Mouse (Mus musculus) embryonic facial prominence, embryonic 13.5 days (tissue): ENCODE data around the gene Ear1. TPM values are rescaled to one million over a fixed set of nuclear protein-coding genes. Genes with fewer than 3 reads are reported as not detected.
A peak's percentile ranks its signal among the peaks of the same experiment; 100 is the strongest.
"Not testable (repeated sequence)": the region's sequence is repeated elsewhere in the genome, so short reads cannot be mapped to it uniquely, and the experiment has no call there.

Experiments used
- ATAC-seq: fragments of 200-750 bp; cut with Nextera tagmentation; 2 replicates; pipeline ENCODE4 v1.8.0; 2017; ENCODE audit warnings: low read depth; ENCODE audit not compliant: insufficient number of reproducible peaks, insufficient read depth, low FRiP score, low TSS enrichment
- H3K27ac ChIP-seq: fragments of 300-500 bp; sonication (generic); 2 replicates; pipeline ENCODE4 v1.5.1; 2015; ENCODE audit warnings: moderate library complexity, mild to moderate bottlenecking, inconsistent platforms
- H3K27me3 ChIP-seq: fragments of 300-500 bp; sonication (generic); 2 replicates; pipeline ENCODE4 v1.6.1; 2015; ENCODE audit warnings: mild to moderate bottlenecking, inconsistent platforms
- H3K36me3 ChIP-seq: fragments of 300-500 bp; sonication (generic); 2 replicates; pipeline ENCODE4 v1.6.1; 2015; ENCODE audit warnings: mild to moderate bottlenecking, inconsistent platforms
- H3K4me1 ChIP-seq: fragments of 300-500 bp; sonication (generic); 2 replicates; pipeline ENCODE4 v1.6.1; 2015; ENCODE audit warnings: inconsistent platforms
- H3K4me2 ChIP-seq: fragments of 300-500 bp; sonication (generic); 2 replicates; pipeline ENCODE4 v1.6.1; 2015; ENCODE audit warnings: moderate library complexity, mild to moderate bottlenecking, inconsistent platforms
- H3K4me3 ChIP-seq: fragments of 300-500 bp; sonication (generic); 2 replicates; pipeline ENCODE4 v1.5.1; 2015; ENCODE audit warnings: mild to moderate bottlenecking, inconsistent platforms
- H3K9ac ChIP-seq: fragments of 300-500 bp; sonication (generic); 2 replicates; pipeline ENCODE4 v1.6.1; 2015; ENCODE audit warnings: mild to moderate bottlenecking, inconsistent platforms
- H3K9me3 ChIP-seq: fragments of 300-500 bp; sonication (generic); 2 replicates; pipeline ENCODE4 v1.6.1; 2016; ENCODE audit warnings: inconsistent platforms
- WGBS: fragments of 180-500 bp; shearing (Covaris S2); methylation state at CpG from one replicate; pipeline ENCODE4 v1.1.7; 2015; ENCODE audit warnings: mixed read lengths; 5-methylcytosine and 5-hydroxymethylcytosine counted together
- polyA plus RNA-seq: library from polyadenylated mRNA; unstranded; fragments of >200 nt; fragmentation: Nextera tagmentation; extraction: Ambion mirVana; gene quantifications from 2 replicates; pipeline ENCODE4 v1.2.1, GENCODE M21; 2015

Ear1 gene
- polyA plus RNA-seq = not detected in 2 replicates

GRCm38 (mm10) chr14:43875417-43875816, at the start of gene Ear1:
TSS of gene Ear1 (minus strand) at chr14:43875517.
- H3K9ac ChIP-seq, ATAC-seq, H3K27me3 ChIP-seq, H3K9me3 ChIP-seq, H3K27ac ChIP-seq, H3K4me3 ChIP-seq, H3K36me3 ChIP-seq, H3K4me2 ChIP-seq, H3K4me1 ChIP-seq: not testable (repeated sequence)
- 86% methylated on average over 3 of the region's 3 CpGs for WGBS

- Histone ChIP-seq H3K4me3 (peak within 1 kb of the TSS; percentile 50), H3K9ac (peak within 1 kb of the TSS; percentile 74), H3K4me2 (peak within 1 kb of the TSS; percentile 56), H3K27ac (peak within 1 kb of the TSS; percentile 84)
- H3K36me3 ChIP-seq, H3K4me1 ChIP-seq, H3K9me3 ChIP-seq, H3K27me3 ChIP-seq: not testable (repeated sequence)
- peak; percentile 56; the same call in 1 of the 2 replicates for ATAC-seq
- WGBS = 8% methylated on average over 10 of the region's 10 CpGs
These were observed 49.5 kb upstream of the Ear1 start, which contains the start of gene Gm8113 for GRCm38 (mm10) chr14:43924688-43925403. TSS of gene Gm8113 (plus strand) at chr14:43925390.

GRCm38 (mm10) chr14:43923459-43923858, 48.1 kb upstream of the Ear1 start, which contains the start of gene Ear10:
TSS of gene Ear10 (minus strand) at chr14:43923559.
- not testable (repeated sequence) for H3K4me2 ChIP-seq, H3K9ac ChIP-seq, ATAC-seq, H3K36me3 ChIP-seq, H3K27ac ChIP-seq, H3K4me1 ChIP-seq, H3K4me3 ChIP-seq, H3K27me3 ChIP-seq, H3K9me3 ChIP-seq
- 82% methylated on average over 3 of the region's 3 CpGs for WGBS

- ATAC-seq = not testable (repeated sequence)
These were observed 42.9 kb upstream of the Ear1 start for GRCm38 (mm10) chr14:43918214-43918613.

GRCm38 (mm10) chr14:43898577-43898976, 23.3 kb upstream of the Ear1 start:
- not testable (repeated sequence) for H3K4me3 ChIP-seq, H3K9ac ChIP-seq, H3K27me3 ChIP-seq, ATAC-seq, H3K36me3 ChIP-seq, H3K4me1 ChIP-seq, H3K27ac ChIP-seq, H3K4me2 ChIP-seq, H3K9me3 ChIP-seq
- 78% methylated on average over 3 of the region's 3 CpGs for WGBS

More at GRCm38 (mm10) chr14:43918214-43918613, 42.9 kb upstream of the Ear1 start:
- H3K27me3 ChIP-seq, H3K4me1 ChIP-seq, H3K36me3 ChIP-seq, H3K9me3 ChIP-seq, H3K27ac ChIP-seq, H3K4me3 ChIP-seq, H3K4me2 ChIP-seq, H3K9ac ChIP-seq: not testable (repeated sequence)

- not testable (repeated sequence) for H3K4me2 ChIP-seq, H3K27me3 ChIP-seq, H3K4me3 ChIP-seq, H3K9ac ChIP-seq, H3K9me3 ChIP-seq, H3K4me1 ChIP-seq, H3K27ac ChIP-seq, H3K36me3 ChIP-seq, ATAC-seq
- 21% methylated on average over 1 of the region's 2 CpGs for WGBS
These were observed 20.0 kb upstream of the Ear1 start for GRCm38 (mm10) chr14:43895357-43895756.

- 88% methylated on average over 1 of the region's 1 CpGs for WGBS
- not testable (repeated sequence) for H3K27me3 ChIP-seq, H3K4me3 ChIP-seq, H3K9ac ChIP-seq, ATAC-seq, H3K27ac ChIP-seq, H3K36me3 ChIP-seq, H3K4me1 ChIP-seq, H3K4me2 ChIP-seq, H3K9me3 ChIP-seq
These were observed 16.0 kb upstream of the Ear1 start for GRCm38 (mm10) chr14:43891288-43891687.

GRCm38 (mm10) chr14:43886235-43886634, 10.9 kb upstream of the Ear1 start:
- H3K4me2 ChIP-seq, H3K4me3 ChIP-seq, H3K36me3 ChIP-seq, H3K27me3 ChIP-seq, H3K9me3 ChIP-seq, H3K27ac ChIP-seq, H3K4me1 ChIP-seq, ATAC-seq, H3K9ac ChIP-seq: not testable (repeated sequence)
- WGBS = 50% methylated on average over 1 of the region's 1 CpGs

GRCm38 (mm10) chr14:43879966-43880545, 4.7 kb upstream of the Ear1 start:
- H3K4me1 ChIP-seq, H3K27me3 ChIP-seq, H3K9me3 ChIP-seq, H3K36me3 ChIP-seq, H3K4me3 ChIP-seq, H3K27ac ChIP-seq, H3K4me2 ChIP-seq, H3K9ac ChIP-seq, ATAC-seq: not testable (repeated sequence)
- WGBS = 83% methylated on average over 5 of the region's 5 CpGs

- H3K9me3 ChIP-seq = not testable (repeated sequence)
- WGBS = 52% methylated on average over 1 of the region's 2 CpGs
These were observed 2.5 kb upstream of the Ear1 start for GRCm38 (mm10) chr14:43877789-43878188.

GRCm38 (mm10) chr14:43874862-43875261, 455 bp downstream of the Ear1 start:
- not testable (repeated sequence) for H3K27ac ChIP-seq, H3K4me1 ChIP-seq, H3K4me3 ChIP-seq, ATAC-seq, H3K9me3 ChIP-seq, H3K4me2 ChIP-seq, H3K9ac ChIP-seq, H3K36me3 ChIP-seq, H3K27me3 ChIP-seq
- 85% methylated on average over 3 of the region's 3 CpGs for WGBS

More at GRCm38 (mm10) chr14:43877789-43878188, 2.5 kb upstream of the Ear1 start:
- H3K36me3 ChIP-seq, H3K27me3 ChIP-seq, H3K4me3 ChIP-seq, H3K4me1 ChIP-seq, H3K4me2 ChIP-seq, ATAC-seq, H3K9ac ChIP-seq, H3K27ac ChIP-seq: not testable (repeated sequence)

GRCm38 (mm10) chr14:43860522-43860921, 14.8 kb downstream of the Ear1 start:
- not testable (repeated sequence) for H3K27me3 ChIP-seq, H3K4me3 ChIP-seq, H3K36me3 ChIP-seq, H3K9me3 ChIP-seq, H3K4me1 ChIP-seq, H3K9ac ChIP-seq, H3K4me2 ChIP-seq, ATAC-seq, H3K27ac ChIP-seq
- WGBS = 38% methylated on average over 2 of the region's 2 CpGs
